Mouse (Mus musculus) naive thymus-derived CD4-positive, alpha-beta T cell, adult 2 months (primary cell): Measurements from ENCODE around the gene Olfr859.
"Not testable (repeated sequence)": the region's sequence is repeated elsewhere in the genome, so short reads cannot be mapped to it uniquely, and the experiment has no call there.

ENCODE experiments used
- DNase-seq: peaks from one replicate; pipeline ENCODE4 v3.0.0-alpha.2; 2011; ENCODE audit warnings: low read depth

Gene Olfr859

DNA sequence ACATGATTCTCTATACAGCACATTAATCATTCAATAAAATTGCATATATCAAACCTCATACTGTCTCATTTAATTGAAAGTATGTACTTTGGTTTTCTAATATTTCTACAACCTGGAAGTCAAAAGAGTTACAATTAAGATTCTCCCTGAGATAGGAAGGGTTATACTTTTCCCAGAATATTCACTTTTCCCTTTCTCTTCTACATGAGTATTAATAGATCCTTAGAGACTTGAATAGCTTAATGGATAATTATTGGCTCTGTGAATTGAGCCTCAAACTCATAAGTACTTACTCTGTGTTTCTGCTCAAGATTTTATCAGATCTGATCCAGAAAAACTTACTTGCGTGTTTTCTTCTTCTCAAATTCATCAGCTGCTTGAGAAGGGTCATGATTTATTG is at the start of gene Olfr859:
Gene Olfr859, plus strand, starts transcription at position 301 of the 400 bp plus-strand sequence.
- DNase-seq = not testable (repeated sequence)

DNA sequence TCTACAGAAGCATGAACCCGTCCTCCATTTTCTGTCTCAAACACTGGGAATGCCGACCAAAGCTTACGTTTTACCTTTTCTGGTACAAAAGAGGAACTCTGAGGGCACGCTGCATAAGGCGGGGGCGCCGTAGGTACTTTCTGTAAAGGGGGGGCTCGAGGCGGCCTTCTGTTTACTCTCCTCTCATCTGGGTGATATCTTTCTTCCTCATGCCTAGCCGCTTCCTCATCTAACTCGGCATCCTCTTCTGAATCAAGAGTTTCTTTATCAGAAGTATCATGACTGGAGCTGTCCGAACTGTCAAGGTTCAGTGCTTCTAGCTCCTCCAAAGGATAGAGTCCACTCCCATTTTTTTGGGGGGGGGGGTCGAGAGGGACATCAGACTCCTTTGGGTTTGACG is 35.6 kb upstream of the Olfr859 start:
- no peak for DNase-seq

DNA sequence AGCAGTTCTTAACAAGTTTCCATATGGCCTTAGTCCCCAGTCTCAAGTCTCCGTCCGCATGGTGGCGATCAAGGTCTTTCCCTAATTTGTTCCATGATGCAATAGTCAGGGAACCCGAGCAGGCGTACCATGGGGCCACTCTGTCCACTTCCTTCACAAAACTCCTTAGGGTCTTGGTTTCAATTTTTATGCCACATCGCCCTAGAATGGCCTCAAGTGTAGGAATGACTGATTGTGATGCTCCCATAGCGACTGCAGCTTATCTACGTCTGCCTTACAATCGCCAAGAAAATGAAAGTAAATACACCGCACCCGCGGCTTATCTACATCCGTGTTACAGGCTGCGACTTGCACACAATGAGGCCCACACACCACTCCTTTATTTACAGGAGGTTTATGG is 35.0 kb upstream of the Olfr859 start:
- DNase-seq = no peak

DNA sequence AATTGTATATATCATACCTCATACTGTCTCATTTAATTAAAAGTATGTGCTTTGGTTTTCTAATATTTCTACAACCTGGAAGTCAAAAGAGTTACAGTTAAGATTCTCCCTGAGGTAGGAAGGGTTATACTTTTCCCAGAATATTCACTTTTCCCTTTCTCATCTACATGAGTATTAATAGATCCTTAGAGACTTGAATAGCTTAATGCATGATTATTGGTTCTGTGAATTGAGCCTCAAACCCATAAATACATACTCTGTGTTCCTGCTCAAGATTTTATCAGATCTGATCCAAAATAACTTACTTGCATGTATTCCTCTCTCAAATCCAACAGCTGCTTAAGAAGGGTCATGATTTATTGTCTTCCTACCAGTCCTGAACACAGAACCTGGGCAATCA is 24.7 kb upstream of the Olfr859 start, which contains the start of gene Olfr58:
Gene Olfr58, plus strand, starts transcription at position 301 of the 400 bp plus-strand sequence.
- no peak for DNase-seq

DNA sequence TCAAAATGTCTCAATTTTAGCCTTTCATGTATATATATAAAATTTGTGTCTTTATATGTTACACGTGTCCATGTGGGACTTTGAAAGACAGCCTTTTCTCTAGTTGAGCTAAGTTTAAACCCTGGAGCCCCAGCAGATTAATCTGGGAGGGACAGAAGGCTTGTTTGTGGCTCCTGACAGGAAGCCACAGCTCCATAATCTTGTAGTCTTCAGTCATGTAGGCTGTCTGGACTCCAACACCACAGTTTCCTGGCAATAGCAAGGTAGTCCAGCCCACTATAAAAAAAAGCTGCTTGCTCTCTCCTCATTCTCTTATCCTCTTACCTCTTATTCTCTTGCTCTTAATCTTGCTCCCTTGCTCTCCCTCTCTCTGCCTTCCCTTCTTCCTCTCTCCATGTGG is 1.7 kb upstream of the Olfr859 start:
- no peak for DNase-seq

GRCm38 (mm10) chr9:19849647-19850046 is 44.9 kb downstream of the Olfr859 start, which contains the start of gene Olfr860:
TSS of gene Olfr860 (minus strand) at chr9:19849747.
- DNase-seq = no peak
